Mouse (Mus musculus): ENCODE measurements around the gene Gm7945.
"Not testable (repeated sequence)": the region's sequence is repeated elsewhere in the genome, so short reads cannot be mapped to it uniquely, and the experiment has no call there.

The Gm7945 gene

DNA sequence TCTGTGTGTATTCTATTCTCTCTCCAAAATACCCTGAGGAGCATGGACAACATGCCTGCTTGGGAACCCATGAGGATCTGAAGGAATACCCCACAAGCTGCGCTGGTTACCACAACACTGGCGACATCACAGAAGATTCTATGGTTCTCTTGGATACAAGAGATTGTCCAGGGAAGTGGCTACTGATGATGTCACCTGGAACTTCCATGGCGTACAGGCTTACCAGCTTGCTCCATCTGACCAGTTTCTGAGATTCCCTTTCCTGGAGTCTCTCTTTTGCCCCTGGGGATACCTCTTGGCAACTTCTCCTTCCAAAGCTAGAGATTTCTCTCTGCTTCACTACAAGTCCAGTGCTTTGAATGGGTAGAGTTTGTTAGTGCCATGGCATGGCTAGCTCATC, at the start of gene Gm7945:
Gene Gm7945 (minus strand): TSS at position 101 of the 400 bp plus-strand sequence.
- DNase-seq (ENCODE audit: low spot score): not testable (repeated sequence)

DNA sequence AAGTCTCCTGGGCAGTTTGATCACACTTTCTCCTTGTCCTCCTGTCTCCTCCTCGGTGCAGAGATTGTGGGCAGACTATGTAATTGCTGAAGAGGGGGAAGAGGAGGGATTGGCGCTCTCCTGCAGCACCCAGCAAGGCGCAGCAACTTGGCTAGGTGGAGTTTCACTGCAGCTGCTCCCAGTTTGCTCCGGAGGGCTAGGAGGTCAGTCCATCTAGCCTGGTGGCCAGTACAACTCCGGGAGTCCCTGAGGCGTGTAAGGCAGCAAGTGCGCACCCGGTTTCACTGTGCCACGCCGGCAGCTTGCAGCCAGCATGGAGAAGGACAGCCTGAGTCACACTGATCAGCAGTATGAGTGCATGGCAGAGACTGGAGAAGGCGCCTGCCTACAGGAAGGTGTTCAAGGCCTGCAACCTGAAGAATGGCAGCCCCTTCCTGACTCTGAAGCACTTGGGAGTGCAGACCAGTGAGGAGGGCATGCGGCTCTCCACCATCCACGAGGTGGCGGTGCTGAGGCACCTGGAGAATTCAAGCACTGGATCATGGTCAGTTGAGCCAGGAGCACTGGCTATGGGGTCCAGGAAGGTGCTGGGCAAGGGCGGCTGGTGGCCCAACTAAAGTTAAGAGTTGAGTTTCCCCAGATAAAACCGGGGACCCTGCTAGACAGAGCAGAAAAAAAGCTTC, 39.4 kb upstream of the Gm7945 start:
- not testable (repeated sequence) for DNase-seq (ENCODE audit: low spot score)

DNA sequence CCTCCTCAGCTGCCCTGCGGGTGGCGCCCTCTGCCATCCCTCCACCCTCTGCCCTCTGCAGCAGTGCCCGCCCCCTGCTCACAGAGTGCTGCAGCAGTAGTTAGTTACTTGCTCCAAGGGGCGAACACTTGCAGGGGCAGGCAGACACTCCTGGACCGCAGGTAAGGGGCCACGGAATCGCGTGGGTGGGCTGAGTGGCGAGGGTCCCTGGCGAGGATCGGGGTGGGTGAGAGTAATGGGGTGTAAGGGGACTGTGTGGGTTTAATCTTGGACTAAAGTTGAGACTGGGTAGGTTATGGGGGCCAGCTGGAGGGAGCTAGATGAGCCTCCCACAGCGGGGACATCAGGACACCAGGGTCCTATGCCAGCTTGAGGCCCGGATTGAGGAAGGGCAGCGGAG, 38.5 kb upstream of the Gm7945 start:
- DNase-seq (ENCODE audit: low spot score): not testable (repeated sequence)

DNA sequence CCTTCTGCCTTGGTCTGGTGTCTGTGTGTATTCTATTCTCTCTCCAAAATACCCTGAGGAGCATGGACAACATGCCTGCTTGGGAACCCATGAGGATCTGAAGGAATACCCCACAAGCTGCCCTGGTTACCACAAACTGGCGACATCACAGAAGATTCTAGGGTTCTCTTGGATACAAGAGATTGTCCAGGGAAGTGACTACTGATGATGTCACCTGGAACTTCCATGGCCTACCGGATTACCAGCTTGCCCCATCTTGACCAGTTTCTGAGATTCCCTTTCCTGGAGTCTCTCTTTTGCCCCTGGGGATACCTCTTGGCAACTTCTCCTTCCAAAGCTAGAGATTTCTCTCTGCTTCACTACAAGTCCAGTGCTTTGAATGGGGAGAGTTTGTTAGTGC, 22.0 kb upstream of the Gm7945 start, which contains the start of gene Gm6482:
Gene Gm6482 (minus strand): TSS at position 101 of the 400 bp plus-strand sequence.
- not testable (repeated sequence) for DNase-seq (ENCODE audit: low spot score)

DNA sequence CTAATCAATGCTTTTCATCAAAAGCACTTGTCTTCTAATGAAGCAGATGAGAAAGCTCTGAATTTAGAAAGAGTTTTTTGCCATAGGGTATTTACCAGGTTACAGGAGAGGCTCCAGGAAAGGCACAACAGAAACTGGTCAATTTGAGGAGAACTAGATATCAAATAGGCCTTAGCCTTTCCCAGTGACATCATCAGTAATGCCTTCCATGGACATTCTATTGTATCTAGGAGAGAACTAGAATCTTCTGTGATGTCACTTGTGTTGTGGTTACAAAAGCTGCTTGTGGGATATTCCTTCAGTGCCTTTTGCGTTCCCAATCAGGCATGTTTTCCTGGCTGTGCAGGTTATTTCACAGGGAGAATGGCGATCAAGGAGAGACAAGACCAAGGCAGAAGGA, 37.9 kb downstream of the Gm7945 start, which contains the start of gene Gm5798:
Gene Gm5798 (plus strand): TSS at position 301 of the 400 bp plus-strand sequence.
- not testable (repeated sequence) for DNase-seq (ENCODE audit: low spot score)
